Mouse (Mus musculus) neural tube, embryonic 12.5 days (tissue): ENCODE measurements around the gene Dthd1. TPM values are rescaled to one million over a fixed set of nuclear protein-coding genes. Genes with fewer than 3 reads are reported as not detected.

Experiments used
- ATAC-seq: fragments of 200-750 bp; cut with Nextera tagmentation; 2 replicates; pipeline ENCODE4 v1.8.0; 2017; ENCODE audit warnings: low read depth, mild to moderate bottlenecking, moderate TSS enrichment, moderate library complexity; ENCODE audit not compliant: low FRiP score
- H3K27ac ChIP-seq: fragments of 300-500 bp; sonication (generic); 2 replicates; pipeline ENCODE4 v1.5.1; 2016
- H3K27me3 ChIP-seq: fragments of 300-500 bp; sonication (generic); replicated peaks from 2 replicates; pipeline ENCODE4 v1.6.1; 2016; ENCODE audit warnings: mild to moderate bottlenecking
- H3K36me3 ChIP-seq: fragments of 300-500 bp; sonication (generic); 2 replicates; pipeline ENCODE4 v1.6.1; 2016; ENCODE audit warnings: mild to moderate bottlenecking
- H3K4me1 ChIP-seq: fragments of 300-500 bp; sonication (generic); 2 replicates; pipeline ENCODE4 v1.6.1; 2016
- H3K4me2 ChIP-seq: fragments of 300-500 bp; sonication (generic); replicated peaks from 2 replicates; pipeline ENCODE4 v1.6.1; 2016; ENCODE audit warnings: mild to moderate bottlenecking
- H3K4me3 ChIP-seq: fragments of 300-500 bp; sonication (generic); 2 replicates; pipeline ENCODE4 v1.5.1; 2016
- H3K9ac ChIP-seq: fragments of 300-500 bp; sonication (generic); 2 replicates; pipeline ENCODE4 v1.6.1; 2016; ENCODE audit warnings: mild to moderate bottlenecking
- H3K9me3 ChIP-seq: fragments of 300-500 bp; sonication (generic); 2 replicates; pipeline ENCODE4 v1.6.1; 2016; ENCODE audit warnings: mild to moderate bottlenecking
- WGBS: fragments of 180-500 bp; shearing (Covaris S2); methylation state at CpG from one replicate; pipeline ENCODE4 v1.1.7; 2016; 5-methylcytosine and 5-hydroxymethylcytosine counted together
- polyA plus RNA-seq: library from polyadenylated mRNA; unstranded; fragments of >200 nt; fragmentation: Nextera tagmentation; extraction: Ambion mirVana; gene quantifications from 2 replicates; pipeline ENCODE4 v1.2.1, GENCODE M21; 2016

Gene Dthd1
- polyA plus RNA-seq, 1 experiment from 2014 or later = not detected

- Histone ChIP-seq H3K9ac (no peak overlapping the region), H3K4me1 (no peaks in the 10 kb centered on the region), H3K27ac (no peak overlapping the region), H3K27me3 (no peaks in the 10 kb centered on the region), H3K9me3 (no peaks in the 10 kb centered on the region), H3K36me3 (no peaks in the 10 kb centered on the region), H3K4me2 (no peak overlapping the region), H3K4me3 (no peak overlapping the region)
- no peak for ATAC-seq
- WGBS = 64% methylated on average over 1 of the region's 1 CpGs
These were observed 2.1 kb downstream of the Dthd1 start for GRCm38 (mm10) chr5:62815741-62816140.

GRCm38 (mm10) chr5:62819567-62819966 is 5.9 kb downstream of the Dthd1 start:
- H3K27me3 ChIP-seq = no peaks in the 10 kb centered on the region

GRCm38 (mm10) chr5:62820363-62821271 is 7.0 kb downstream of the Dthd1 start:
- no peak overlapping the region for H3K4me3 ChIP-seq
- H3K9ac ChIP-seq = no peak overlapping the region
- no peak for ATAC-seq
- no peak overlapping the region for H3K4me2 ChIP-seq
- no peaks in the 10 kb centered on the region for H3K27me3 ChIP-seq
- no peaks in the 10 kb centered on the region for H3K4me1 ChIP-seq
- 72% methylated on average over 8 of the region's 8 CpGs for WGBS
- H3K27ac ChIP-seq = no peak overlapping the region
- H3K36me3 ChIP-seq = no peaks in the 10 kb centered on the region
- no peaks in the 10 kb centered on the region for H3K9me3 ChIP-seq

More at GRCm38 (mm10) chr5:62819567-62819966, 5.9 kb downstream of the Dthd1 start:
- H3K4me3 ChIP-seq = no peak overlapping the region
- H3K9me3 ChIP-seq = no peaks in the 10 kb centered on the region
- H3K9ac ChIP-seq = no peak overlapping the region
- no peak for ATAC-seq
- no peaks in the 10 kb centered on the region for H3K36me3 ChIP-seq
- no peak overlapping the region for H3K27ac ChIP-seq
- H3K4me2 ChIP-seq = no peak overlapping the region
- no peaks in the 10 kb centered on the region for H3K4me1 ChIP-seq
- WGBS = 89% methylated on average over 2 of the region's 2 CpGs

GRCm38 (mm10) chr5:62842955-62843730 is 29.5 kb downstream of the Dthd1 start:
- no peak overlapping the region for H3K9ac ChIP-seq
- H3K4me1 ChIP-seq = no peaks in the 10 kb centered on the region
- H3K4me2 ChIP-seq = no peak overlapping the region
- H3K4me3 ChIP-seq = no peak overlapping the region
- no peaks in the 10 kb centered on the region for H3K9me3 ChIP-seq
- WGBS = 93% methylated on average over 3 of the region's 3 CpGs
- ATAC-seq = no peak
- no peaks in the 10 kb centered on the region for H3K36me3 ChIP-seq
- no peak overlapping the region for H3K27ac ChIP-seq
- no peaks in the 10 kb centered on the region for H3K27me3 ChIP-seq

- H3K9me3 ChIP-seq = no peaks in the 10 kb centered on the region
- H3K9ac ChIP-seq = no peak overlapping the region
- no peak overlapping the region for H3K4me2 ChIP-seq
- H3K27ac ChIP-seq = no peak overlapping the region
- H3K4me1 ChIP-seq = no peaks in the 10 kb centered on the region
- ATAC-seq = no peak
- no peaks in the 10 kb centered on the region for H3K27me3 ChIP-seq
- WGBS = 85% methylated on average over 6 of the region's 6 CpGs
- H3K4me3 ChIP-seq = no peak overlapping the region
- H3K36me3 ChIP-seq = no peaks in the 10 kb centered on the region
These were observed 33.0 kb downstream of the Dthd1 start for GRCm38 (mm10) chr5:62846571-62847131.

GRCm38 (mm10) chr5:62851337-62851736 is 37.7 kb downstream of the Dthd1 start:
- 80% methylated on average over 2 of the region's 2 CpGs for WGBS
- H3K4me2 ChIP-seq = no peak overlapping the region
- no peak overlapping the region for H3K9ac ChIP-seq
- no peaks in the 10 kb centered on the region for H3K9me3 ChIP-seq
- H3K4me3 ChIP-seq = no peak overlapping the region
- no peaks in the 10 kb centered on the region for H3K36me3 ChIP-seq
- ATAC-seq = no peak
- no peak overlapping the region for H3K27ac ChIP-seq
- H3K4me1 ChIP-seq = no peaks in the 10 kb centered on the region
- H3K27me3 ChIP-seq = no peaks in the 10 kb centered on the region

- H3K4me3 ChIP-seq = no peak overlapping the region
- no peaks in the 10 kb centered on the region for H3K4me1 ChIP-seq
- H3K9ac ChIP-seq = no peak overlapping the region
- no peaks in the 10 kb centered on the region for H3K36me3 ChIP-seq
- H3K27ac ChIP-seq = no peak overlapping the region
- 90% methylated on average over 4 of the region's 4 CpGs for WGBS
- H3K4me2 ChIP-seq = no peak overlapping the region
- no peaks in the 10 kb centered on the region for H3K27me3 ChIP-seq
- no peak for ATAC-seq
- H3K9me3 ChIP-seq = no peaks in the 10 kb centered on the region
These were observed 40.8 kb downstream of the Dthd1 start for GRCm38 (mm10) chr5:62854361-62854844.

- no peaks in the 10 kb centered on the region for H3K27me3 ChIP-seq
- no peaks in the 10 kb centered on the region for H3K36me3 ChIP-seq
- no peaks in the 10 kb centered on the region for H3K9me3 ChIP-seq
- H3K9ac ChIP-seq = no peak overlapping the region
- WGBS = 87% methylated on average over 1 of the region's 1 CpGs
- no peak for ATAC-seq
- no peak overlapping the region for H3K27ac ChIP-seq
- H3K4me1 ChIP-seq = no peaks in the 10 kb centered on the region
- no peak overlapping the region for H3K4me3 ChIP-seq
- H3K4me2 ChIP-seq = no peak overlapping the region
These were observed 43.9 kb downstream of the Dthd1 start for GRCm38 (mm10) chr5:62857502-62857901.

GRCm38 (mm10) chr5:62858282-62858681 is 44.7 kb downstream of the Dthd1 start:
- ATAC-seq = no peak
- no peak overlapping the region for H3K4me2 ChIP-seq
- no peaks in the 10 kb centered on the region for H3K9me3 ChIP-seq
- H3K9ac ChIP-seq = no peak overlapping the region
- H3K27ac ChIP-seq = no peak overlapping the region
- no peaks in the 10 kb centered on the region for H3K27me3 ChIP-seq
- H3K4me1 ChIP-seq = no peaks in the 10 kb centered on the region
- WGBS = 85% methylated on average over 2 of the region's 2 CpGs
- no peak overlapping the region for H3K4me3 ChIP-seq
- H3K36me3 ChIP-seq = no peaks in the 10 kb centered on the region

- WGBS = 93% methylated on average over 3 of the region's 3 CpGs
- no peaks in the 10 kb centered on the region for H3K27me3 ChIP-seq
- no peaks in the 10 kb centered on the region for H3K36me3 ChIP-seq
- no peak overlapping the region for H3K4me3 ChIP-seq
- H3K9me3 ChIP-seq = no peaks in the 10 kb centered on the region
- H3K4me1 ChIP-seq = no peaks in the 10 kb centered on the region
- ATAC-seq = no peak
- no peak overlapping the region for H3K9ac ChIP-seq
- H3K4me2 ChIP-seq = no peak overlapping the region
- no peak overlapping the region for H3K27ac ChIP-seq
These were observed 50.7 kb downstream of the Dthd1 start for GRCm38 (mm10) chr5:62864348-62864747.

GRCm38 (mm10) chr5:62867003-62867402 is 53.4 kb downstream of the Dthd1 start:
- H3K4me1 ChIP-seq = no peaks in the 10 kb centered on the region
- H3K27ac ChIP-seq = no peak overlapping the region
- H3K4me3 ChIP-seq = no peak overlapping the region
- H3K9ac ChIP-seq = no peak overlapping the region
- H3K9me3 ChIP-seq = no peaks in the 10 kb centered on the region
- H3K36me3 ChIP-seq = no peaks in the 10 kb centered on the region
- no peaks in the 10 kb centered on the region for H3K27me3 ChIP-seq
- ATAC-seq = no peak
- no peak overlapping the region for H3K4me2 ChIP-seq

- 71% methylated on average over 1 of the region's 1 CpGs for WGBS
- H3K4me1 ChIP-seq = no peaks in the 10 kb centered on the region
- no peak overlapping the region for H3K4me3 ChIP-seq
- H3K9ac ChIP-seq = no peak overlapping the region
- no peaks in the 10 kb centered on the region for H3K9me3 ChIP-seq
- H3K36me3 ChIP-seq = no peaks in the 10 kb centered on the region
- no peak for ATAC-seq
- no peaks in the 10 kb centered on the region for H3K27me3 ChIP-seq
- H3K4me2 ChIP-seq = no peak overlapping the region
- H3K27ac ChIP-seq = no peak overlapping the region
These were observed 65.9 kb downstream of the Dthd1 start for GRCm38 (mm10) chr5:62879530-62879929.
